Mouse (Mus musculus) neural tube, embryonic 15.5 days (tissue): ENCODE results near the gene Mvp. TPM values are rescaled to one million over a fixed set of nuclear protein-coding genes. Genes with fewer than 3 reads are reported as not detected.

ENCODE experiments used
- ATAC-seq: fragments of 200-750 bp; cut with Nextera tagmentation; 2 replicates; pipeline ENCODE4 v1.8.0; 2017; ENCODE audit warnings: mild to moderate bottlenecking, moderate TSS enrichment, moderate library complexity; ENCODE audit not compliant: low FRiP score
- H3K27ac ChIP-seq: fragments of 300-500 bp; sonication (generic); replicated peaks from 2 replicates; pipeline ENCODE4 v1.5.1; 2015; ENCODE audit warnings: mild to moderate bottlenecking, inconsistent platforms
- H3K27me3 ChIP-seq: fragments of 300-500 bp; sonication (generic); replicated peaks from 2 replicates; pipeline ENCODE4 v1.6.1; 2015; ENCODE audit warnings: inconsistent platforms
- H3K36me3 ChIP-seq: fragments of 300-500 bp; sonication (generic); 2 replicates; pipeline ENCODE4 v1.6.1; 2015; ENCODE audit warnings: inconsistent platforms
- H3K4me1 ChIP-seq: fragments of 300-500 bp; sonication (generic); 2 replicates; pipeline ENCODE4 v1.6.1; 2015; ENCODE audit warnings: inconsistent platforms
- H3K4me2 ChIP-seq: fragments of 300-500 bp; sonication (generic); 2 replicates; pipeline ENCODE4 v1.6.1; 2015; ENCODE audit warnings: inconsistent platforms, mild to moderate bottlenecking, moderate library complexity
- H3K4me3 ChIP-seq: fragments of 300-500 bp; sonication (generic); replicated peaks from 2 replicates; pipeline ENCODE4 v1.5.1; 2015; ENCODE audit warnings: mild to moderate bottlenecking, inconsistent platforms
- H3K9ac ChIP-seq: fragments of 300-500 bp; sonication (generic); replicated peaks from 2 replicates; pipeline ENCODE4 v1.6.1; 2015; ENCODE audit warnings: mild to moderate bottlenecking, inconsistent platforms
- H3K9me3 ChIP-seq: fragments of 300-500 bp; sonication (generic); replicated peaks from 2 replicates; pipeline ENCODE4 v1.6.1; 2016; ENCODE audit warnings: inconsistent platforms
- WGBS: fragments of 180-500 bp; shearing (Covaris S2); methylation state at CpG from one replicate; pipeline ENCODE4 v1.1.7; 2015; ENCODE audit warnings: mixed read lengths; 5-methylcytosine and 5-hydroxymethylcytosine counted together
- polyA plus RNA-seq: library from polyadenylated mRNA; unstranded; fragments of >200 nt; fragmentation: Nextera tagmentation; extraction: Ambion mirVana; gene quantifications from 2 replicates; pipeline ENCODE4 v1.2.1, GENCODE M21; 2015

The Mvp gene
- polyA plus RNA-seq, 1 experiment from 2014 or later: 5.2 TPM

DNA sequence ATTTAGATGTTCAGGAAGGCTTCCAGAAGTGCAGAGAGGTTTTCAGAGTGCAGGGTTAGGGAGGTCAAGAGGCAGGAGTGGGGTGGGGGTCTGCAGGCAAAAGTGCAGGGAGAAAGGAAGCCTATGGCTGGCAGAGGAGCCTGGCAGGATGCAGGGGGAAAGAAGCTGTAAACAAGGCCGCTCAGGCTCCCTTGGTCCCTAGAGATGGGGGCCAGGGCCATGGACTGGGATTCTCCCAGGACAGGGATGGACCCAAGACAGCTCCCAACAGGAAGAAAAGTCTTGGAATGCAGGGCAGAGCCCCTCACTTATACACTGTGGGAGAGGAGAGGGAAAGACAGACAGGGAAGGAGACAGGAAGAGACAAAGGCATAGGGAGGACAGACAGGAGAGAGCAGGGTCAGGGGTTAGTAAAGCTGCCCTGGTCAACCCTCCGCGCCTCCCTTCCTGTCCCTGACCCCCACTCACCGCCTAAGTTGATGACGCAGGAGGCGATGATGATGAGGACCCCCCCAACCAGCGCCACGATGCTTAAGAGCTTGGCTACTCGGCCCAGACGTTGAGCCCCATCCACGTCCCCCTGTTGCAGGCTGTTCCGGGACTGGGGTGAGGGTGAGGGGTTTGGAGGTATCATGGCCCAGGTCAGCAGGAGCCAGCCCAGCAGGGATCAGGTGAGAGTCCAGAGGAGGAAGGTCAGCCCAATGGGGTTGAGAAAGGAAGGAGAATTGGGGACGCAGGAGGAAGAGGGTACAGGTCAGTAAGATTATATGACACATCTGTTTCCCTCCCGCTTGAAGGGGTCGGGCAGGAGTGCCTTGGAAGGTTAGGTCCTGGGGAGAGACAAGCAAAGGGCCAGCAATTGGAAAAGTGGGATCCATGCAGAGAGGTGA is 4.2 kb upstream of the Mvp start:
- no peak for ATAC-seq

DNA sequence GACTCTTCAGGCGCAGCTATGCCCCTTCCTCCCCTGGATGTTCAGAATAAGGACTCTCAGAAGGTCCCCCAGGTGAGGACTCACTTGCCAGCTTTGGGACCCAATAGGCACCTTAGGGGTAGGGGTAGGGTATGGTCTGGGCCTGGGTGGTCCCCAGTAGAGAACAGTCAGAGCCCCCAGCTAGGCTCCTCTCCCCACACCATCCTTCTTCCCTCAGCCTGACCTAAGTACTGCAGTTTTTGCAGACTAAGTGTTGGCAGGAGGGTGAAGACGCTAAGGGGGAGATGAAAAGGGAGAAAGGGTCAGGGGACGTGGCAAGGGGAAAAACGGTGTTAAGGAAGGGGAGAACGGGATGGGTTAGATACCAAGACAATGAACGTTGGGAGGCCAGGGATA is 3.5 kb upstream of the Mvp start:
- Histone ChIP-seq H3K9ac (peak overlapping the region; percentile 92; the same call in 1 of the 2 replicates), H3K27me3 (no peaks in the 10 kb centered on the region), H3K36me3 (peaks cover 34% of the 10 kb centered on the region), H3K4me1 (peaks cover 88% of the 10 kb centered on the region), H3K4me3 (peak overlapping the region; percentile 68), H3K27ac (peak overlapping the region; percentile 98), H3K4me2 (peak overlapping the region; percentile 88), H3K9me3 (no peaks in the 10 kb centered on the region)
- WGBS: 62% methylated on average over 6 of the region's 6 CpGs
- ATAC-seq: no peak

More for the DNA sequence above, 4.2 kb upstream of the Mvp start:
- Histone ChIP-seq H3K36me3 (peaks cover 32% of the 10 kb centered on the region), H3K9me3 (no peaks in the 10 kb centered on the region), H3K9ac (peak overlapping the region; percentile 92), H3K27me3 (no peaks in the 10 kb centered on the region), H3K27ac (peak overlapping the region; percentile 98), H3K4me2 (peak overlapping the region; percentile 88), H3K4me1 (peaks cover 90% of the 10 kb centered on the region), H3K4me3 (peak overlapping the region; percentile 68; the same call in 1 of the 2 replicates)
- WGBS: 88% methylated on average over 15 of the region's 15 CpGs

DNA sequence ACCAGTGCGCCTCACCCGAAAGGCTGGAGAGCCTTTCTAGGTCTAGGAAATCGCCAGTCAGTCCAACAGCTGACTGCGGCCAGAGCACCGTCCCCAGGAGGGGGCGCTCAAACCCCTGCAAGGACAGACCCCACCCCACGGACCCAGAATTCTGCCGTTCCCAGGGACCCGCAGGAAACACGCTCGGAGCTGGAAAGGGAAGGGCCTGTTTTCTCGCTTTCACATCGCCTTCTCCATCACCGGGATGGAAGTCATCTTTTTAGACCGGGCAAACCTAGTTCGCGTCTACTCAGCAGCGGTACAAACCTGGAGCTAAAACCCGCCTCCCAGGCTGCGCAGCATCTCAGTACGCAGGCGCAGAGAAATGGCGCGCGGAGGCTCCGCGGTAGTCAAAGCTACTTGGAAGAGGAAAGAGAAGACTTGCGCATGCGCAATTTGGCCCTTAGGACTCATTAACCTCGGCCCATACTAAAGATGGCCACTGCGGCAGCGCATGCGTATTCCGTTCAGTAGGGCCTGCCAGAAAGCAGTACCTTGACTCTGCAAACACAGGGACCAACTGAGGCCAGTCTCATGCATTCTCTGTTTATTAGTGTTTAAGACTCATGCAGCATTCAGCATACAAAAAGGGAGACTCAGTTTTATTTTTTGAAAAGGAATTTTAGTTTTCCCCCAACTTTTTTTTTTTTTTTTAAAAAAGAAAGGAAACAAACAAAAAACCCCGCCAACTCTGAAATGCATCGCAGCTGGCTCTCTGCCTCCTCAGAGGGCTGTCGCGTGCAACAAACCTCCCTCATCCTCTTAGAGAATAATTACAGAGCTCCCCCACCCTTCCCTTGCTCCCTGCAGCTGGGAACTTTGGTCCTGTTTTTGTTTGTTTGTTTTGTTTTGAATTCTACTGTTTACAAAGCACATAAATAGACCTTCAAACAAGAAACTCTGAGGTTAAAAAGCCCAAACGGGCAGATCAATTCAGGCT is 2.8 kb upstream of the Mvp start, which contains the start of gene Pagr1a:
Gene Pagr1a, minus strand, starts transcription at position 382 of the 979 bp plus-strand sequence.
- ATAC-seq: peak; percentile 86
- Histone ChIP-seq H3K4me3 (peak within 1 kb of the TSS; percentile 68), H3K4me1 (peaks cover 81% of the 10 kb centered on the region), H3K9ac (peak within 1 kb of the TSS; percentile 92), H3K9me3 (no peaks in the 10 kb centered on the region), H3K4me2 (peak within 1 kb of the TSS; percentile 88), H3K36me3 (peaks cover 29% of the 10 kb centered on the region), H3K27ac (peak within 1 kb of the TSS; percentile 98), H3K27me3 (no peaks in the 10 kb centered on the region)
- 3% methylated on average over 39 of the region's 39 CpGs for WGBS

DNA sequence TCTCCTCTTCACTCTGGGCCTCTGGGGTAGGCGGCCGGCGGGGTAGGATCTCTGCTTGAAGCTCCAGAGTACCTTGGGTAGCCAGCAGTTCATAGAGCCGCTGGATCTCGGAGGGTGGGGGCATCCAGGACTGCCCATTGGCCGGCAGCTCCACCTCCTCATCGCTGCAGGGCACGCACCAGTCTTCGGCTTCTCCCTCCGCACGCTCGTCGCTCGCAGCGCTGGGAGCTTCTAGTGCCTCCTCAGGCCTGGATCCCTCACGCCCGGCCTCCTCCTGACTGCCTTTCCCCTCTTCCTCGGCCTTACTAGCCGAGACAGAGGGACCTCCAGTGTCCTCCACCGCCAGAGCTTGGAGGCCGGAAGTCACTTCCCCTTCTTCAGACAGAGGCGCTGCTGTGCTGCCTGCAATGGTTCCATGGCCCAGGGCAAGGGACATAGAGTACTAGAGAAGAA is 2.1 kb upstream of the Mvp start:
- Histone ChIP-seq H3K4me3 (peak overlapping the region; percentile 68), H3K27ac (peak overlapping the region; percentile 98), H3K9ac (peak overlapping the region; percentile 92), H3K4me2 (peak overlapping the region; percentile 88), H3K27me3 (no peaks in the 10 kb centered on the region), H3K4me1 (peaks cover 74% of the 10 kb centered on the region), H3K36me3 (peaks cover 24% of the 10 kb centered on the region), H3K9me3 (no peaks in the 10 kb centered on the region)
- WGBS: 0% methylated on average over 22 of the region's 22 CpGs
- peak; percentile 57 for ATAC-seq

DNA sequence TGATC is 1.9 kb upstream of the Mvp start, which contains the start of gene Pagr1b:
Gene Pagr1b, minus strand, starts transcription at position 4 of the 5 bp plus-strand sequence.
- Histone ChIP-seq H3K4me1 (peaks cover 72% of the 10 kb centered on the region), H3K27me3 (no peaks in the 10 kb centered on the region), H3K9ac (peak within 1 kb of the TSS; percentile 92), H3K27ac (peak within 1 kb of the TSS; percentile 98), H3K36me3 (peaks cover 24% of the 10 kb centered on the region), H3K9me3 (no peaks in the 10 kb centered on the region), H3K4me3 (peak within 1 kb of the TSS; percentile 68), H3K4me2 (peak within 1 kb of the TSS; percentile 88)
- no peak for ATAC-seq

DNA sequence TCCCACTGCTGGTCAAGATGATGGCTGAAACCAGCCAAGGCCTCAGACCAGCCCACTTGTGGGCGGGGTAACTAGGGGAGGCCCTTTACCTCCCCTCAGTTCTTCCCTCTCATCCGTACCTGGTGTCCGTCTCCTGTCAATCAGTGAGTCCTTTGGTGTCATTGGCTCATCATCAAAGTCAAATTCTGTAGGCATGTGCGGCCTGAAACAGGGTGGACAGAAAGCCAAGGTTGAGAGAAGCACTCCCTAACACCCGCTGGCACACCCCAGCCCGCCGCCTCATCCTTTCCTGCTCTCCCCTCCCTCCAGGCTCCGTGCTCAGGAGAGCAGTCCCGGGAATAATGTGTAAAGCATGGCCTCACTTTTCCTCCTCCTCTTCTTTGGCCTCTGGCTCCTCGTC is 1.7 kb upstream of the Mvp start:
- Histone ChIP-seq H3K4me2 (peak overlapping the region; percentile 88), H3K36me3 (peaks cover 24% of the 10 kb centered on the region), H3K4me1 (peaks cover 70% of the 10 kb centered on the region), H3K27ac (peak overlapping the region; percentile 98), H3K4me3 (peak overlapping the region; percentile 68), H3K9ac (peak overlapping the region; percentile 92), H3K9me3 (no peaks in the 10 kb centered on the region), H3K27me3 (no peaks in the 10 kb centered on the region)
- ATAC-seq: 0 out of 2 replicates have a peak, but pooled peaks have one; percentile 1
- WGBS: 3% methylated on average over 10 of the region's 10 CpGs

DNA sequence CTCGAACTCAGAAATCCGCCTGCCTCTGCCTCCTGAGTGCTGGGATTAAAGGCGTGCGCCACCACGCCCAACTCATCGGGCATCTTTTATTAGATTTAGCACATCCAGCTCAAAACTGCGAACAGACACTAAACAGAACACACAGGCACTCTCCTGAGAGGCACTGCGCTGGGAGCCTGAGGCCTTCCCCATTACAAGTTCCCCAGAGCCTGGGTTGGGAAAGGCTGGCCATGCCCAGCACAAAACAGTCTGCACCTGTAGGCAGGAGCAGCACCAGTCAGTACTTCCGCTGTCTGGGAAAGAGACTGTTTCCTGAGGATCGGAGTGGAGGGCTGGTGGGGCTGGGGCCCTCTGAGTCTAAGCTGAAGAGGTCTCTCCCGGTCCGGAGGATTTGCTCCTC is 572 bp upstream of the Mvp start:
- no peak for ATAC-seq
- Histone ChIP-seq H3K27ac (no peak overlapping the region), H3K9ac (peak overlapping the region; percentile 92; the same call in 1 of the 2 replicates), H3K27me3 (no peaks in the 10 kb centered on the region), H3K9me3 (no peaks in the 10 kb centered on the region), H3K4me1 (peaks cover 59% of the 10 kb centered on the region), H3K36me3 (peaks cover 24% of the 10 kb centered on the region), H3K4me3 (0 out of 2 replicates have a peak overlapping the region, but pooled peaks have one; percentile 68), H3K4me2 (peak overlapping the region; percentile 88)
- WGBS: 97% methylated on average over 12 of the region's 12 CpGs

DNA sequence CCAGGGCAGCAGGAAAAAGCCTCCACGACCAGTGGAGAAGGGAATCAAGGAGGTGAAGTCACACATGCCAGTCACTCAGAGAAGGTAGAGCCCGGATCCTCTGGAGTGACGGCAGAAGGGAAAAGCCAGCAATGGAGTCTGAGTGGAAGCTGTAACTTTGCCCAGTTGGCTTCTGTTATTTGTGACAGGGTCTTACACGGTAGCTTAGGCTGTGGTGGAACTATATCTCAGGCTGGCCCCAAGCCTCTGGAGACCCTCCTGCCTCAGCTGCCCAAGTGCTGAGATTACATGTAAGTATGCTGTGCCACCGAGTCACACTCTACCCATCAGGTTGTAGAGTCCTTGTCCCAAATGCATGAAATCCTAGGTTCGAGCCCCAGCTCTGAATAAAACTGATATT is 1.0 kb downstream of the Mvp start:
- no peaks in the 10 kb centered on the region for H3K27me3 ChIP-seq
- peaks cover 24% of the 10 kb centered on the region for H3K36me3 ChIP-seq
- H3K9me3 ChIP-seq: no peaks in the 10 kb centered on the region
- WGBS: 94% methylated on average over 6 of the region's 6 CpGs
- H3K27ac ChIP-seq: no peak overlapping the region
- H3K4me1 ChIP-seq: peaks cover 43% of the 10 kb centered on the region
- no peak overlapping the region for H3K4me2 ChIP-seq
- no peak overlapping the region for H3K9ac ChIP-seq
- H3K4me3 ChIP-seq: no peak overlapping the region
- no peak for ATAC-seq

DNA sequence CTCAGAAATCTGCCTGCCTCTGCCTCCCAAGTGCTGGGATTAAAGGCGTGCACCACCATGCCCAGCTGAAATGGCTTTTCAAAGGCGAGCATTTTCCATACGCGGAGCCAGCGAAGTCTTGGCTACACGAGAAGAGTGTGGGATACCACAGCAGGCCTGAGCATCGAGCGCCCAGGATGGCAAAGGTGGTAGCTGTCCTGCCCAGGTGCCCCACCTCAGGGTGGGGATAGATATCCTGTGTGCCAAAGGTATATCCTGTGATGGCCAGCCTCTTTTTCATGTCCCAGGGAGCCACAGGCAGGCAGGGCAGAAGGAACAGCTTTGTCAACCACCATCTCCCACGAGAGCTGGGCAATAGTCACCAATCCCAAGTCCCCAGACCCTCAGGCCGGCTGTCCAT is 1.6 kb downstream of the Mvp start:
- Histone ChIP-seq H3K4me1 (peaks cover 38% of the 10 kb centered on the region), H3K27me3 (no peaks in the 10 kb centered on the region), H3K9ac (no peak overlapping the region), H3K4me3 (no peak overlapping the region), H3K9me3 (no peaks in the 10 kb centered on the region), H3K4me2 (no peak overlapping the region), H3K36me3 (peaks cover 24% of the 10 kb centered on the region), H3K27ac (no peak overlapping the region)
- WGBS: 95% methylated on average over 10 of the region's 10 CpGs
- no peak for ATAC-seq

DNA sequence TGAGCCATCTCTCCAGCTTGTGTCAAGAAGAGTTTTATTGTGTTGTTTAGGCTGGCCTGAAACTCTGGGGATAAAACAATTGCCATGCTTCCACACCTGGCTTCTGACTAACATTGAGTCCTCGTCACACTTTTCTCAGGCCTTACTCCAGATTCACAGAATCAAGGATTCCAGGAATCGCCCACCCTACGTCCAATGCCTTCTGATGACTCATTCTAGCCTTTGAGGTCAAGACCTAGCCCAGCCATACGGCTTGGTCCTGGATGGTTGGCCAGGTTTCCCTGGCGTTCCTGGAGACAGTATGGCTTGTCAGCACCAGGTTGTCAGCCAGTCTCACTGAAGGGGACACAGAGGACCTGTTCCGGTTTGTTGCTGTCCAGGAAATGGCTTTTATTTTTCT is 2.0 kb downstream of the Mvp start:
- 89% methylated on average over 6 of the region's 6 CpGs for WGBS
- no peak overlapping the region for H3K27ac ChIP-seq
- no peak for ATAC-seq

DNA sequence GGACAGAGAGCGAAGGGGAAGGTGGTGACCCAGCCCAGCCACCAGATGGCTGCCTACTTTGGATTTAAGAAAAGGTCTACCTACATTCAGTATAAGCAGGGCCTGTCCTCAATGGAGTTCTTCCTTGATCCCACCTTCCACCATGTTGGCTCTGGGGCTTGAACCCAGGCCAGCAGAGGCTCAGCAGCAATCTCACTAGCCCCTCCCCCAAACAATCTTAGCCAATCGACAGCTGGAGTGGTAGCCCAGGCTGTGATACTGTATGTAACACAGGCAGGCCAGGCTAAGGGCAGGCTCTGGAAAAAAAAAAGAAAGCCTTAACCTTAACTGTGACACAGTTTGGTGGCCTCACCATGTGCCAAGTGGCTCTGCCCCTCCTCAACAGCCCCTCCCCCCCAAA is 2.7 kb downstream of the Mvp start:
- H3K9ac ChIP-seq: no peak overlapping the region
- H3K4me1 ChIP-seq: peaks cover 31% of the 10 kb centered on the region
- no peaks in the 10 kb centered on the region for H3K9me3 ChIP-seq
- no peak for ATAC-seq
- no peak overlapping the region for H3K27ac ChIP-seq
- no peaks in the 10 kb centered on the region for H3K27me3 ChIP-seq
- WGBS: 83% methylated on average over 2 of the region's 2 CpGs
- H3K36me3 ChIP-seq: peaks cover 24% of the 10 kb centered on the region
- no peak overlapping the region for H3K4me3 ChIP-seq
- no peak overlapping the region for H3K4me2 ChIP-seq

More for the DNA sequence above, 2.0 kb downstream of the Mvp start:
- H3K27me3 ChIP-seq: no peaks in the 10 kb centered on the region
- no peaks in the 10 kb centered on the region for H3K9me3 ChIP-seq
- no peak overlapping the region for H3K9ac ChIP-seq
- H3K36me3 ChIP-seq: peaks cover 24% of the 10 kb centered on the region
- no peak overlapping the region for H3K4me2 ChIP-seq
- no peak overlapping the region for H3K4me3 ChIP-seq
- peaks cover 33% of the 10 kb centered on the region for H3K4me1 ChIP-seq
